Mouse (Mus musculus) mouse embryonic stem cell (cell line): ENCODE results near the gene Fam207a.

Experiments
- in situ Hi-C, 2 experiments: fragments of 300-500 bp; cut with MboI; formaldehyde crosslinking; loops; 1 replicate in 1 of 2; 3 replicates in 1 of 2; pipeline ENCODE4 v1.14.3; 2019 to 2020; ENCODE audit warnings: low sequenced_read_pairs in 2 of 2, low pct_unique_long_range_greater_than_20kb in 1 of 2, mixed read lengths in 1 of 2; ENCODE audit not compliant: unreplicated experiment in 1 of 2

The Fam207a gene

GRCm38 (mm10) chr10:77536727-77537126 is 21.1 kb upstream of the Fam207a start:
- in situ Hi-C loops, result no loop called here

GRCm38 (mm10) chr10:77532020-77532413 is 16.4 kb upstream of the Fam207a start:
- in situ Hi-C loops, result no loop called here

- in situ Hi-C loops, result no loop called here
Observed at GRCm38 (mm10) chr10:77531026-77532019, 15.7 kb upstream of the Fam207a start.

- in situ Hi-C loops, result no loop called here
Observed at GRCm38 (mm10) chr10:77530140-77530539, 14.6 kb upstream of the Fam207a start, which contains the start of gene Itgb2. Gene Itgb2 (plus strand): TSS chr10:77530252.

GRCm38 (mm10) chr10:77528634-77529033 is 13.0 kb upstream of the Fam207a start:
- in situ Hi-C loops, result no loop called here

GRCm38 (mm10) chr10:77526488-77526887 is 10.9 kb upstream of the Fam207a start:
- in situ Hi-C loops, result no loop called here

- in situ Hi-C loops, result no loop called here
Observed at GRCm38 (mm10) chr10:77523321-77523720, 7.7 kb upstream of the Fam207a start.

- in situ Hi-C loops, result no loop called here
Observed at GRCm38 (mm10) chr10:77522746-77523145, 7.2 kb upstream of the Fam207a start.

GRCm38 (mm10) chr10:77522021-77522731 is 6.6 kb upstream of the Fam207a start:
- in situ Hi-C loops, result no loop called here

GRCm38 (mm10) chr10:77520497-77520896 is 4.9 kb upstream of the Fam207a start:
- in situ Hi-C loops, result no loop called here

- in situ Hi-C loops, result loop anchor here in 1 of 2 experiments (10.0 kb wide), 1 partner anchor 234 kb away; no protein-coding TSS in a partner anchor
Observed at GRCm38 (mm10) chr10:77519191-77519590, 3.6 kb upstream of the Fam207a start.

- in situ Hi-C loops, result loop anchor here in 1 of 2 experiments (10.0 kb wide), 1 partner anchor 233 kb away; no protein-coding TSS in a partner anchor
Observed at GRCm38 (mm10) chr10:77517801-77518200, 2.2 kb upstream of the Fam207a start.

GRCm38 (mm10) chr10:77517066-77517620 is 1.6 kb upstream of the Fam207a start:
- in situ Hi-C loops, result loop anchor here in 1 of 2 experiments (10.0 kb wide), 1 partner anchor 232 kb away; no protein-coding TSS in a partner anchor

- in situ Hi-C loops, result loop anchor here in 1 of 2 experiments (10.0 kb wide), 1 partner anchor 232 kb away; no protein-coding TSS in a partner anchor
Observed at GRCm38 (mm10) chr10:77516379-77516951, 880 bp upstream of the Fam207a start.

- in situ Hi-C loops, result loop anchor here in 1 of 2 experiments (10.0 kb wide), 1 partner anchor 226 kb away; no protein-coding TSS in a partner anchor
Observed at GRCm38 (mm10) chr10:77510225-77510982, 5.2 kb downstream of the Fam207a start.

- in situ Hi-C loops, result loop anchor here in 1 of 2 experiments (10.0 kb wide), 1 partner anchor 225 kb away; no protein-coding TSS in a partner anchor
Observed at GRCm38 (mm10) chr10:77509403-77510187, 6.0 kb downstream of the Fam207a start.

- in situ Hi-C loops, result no loop called here
Observed at GRCm38 (mm10) chr10:77508744-77509143, 6.8 kb downstream of the Fam207a start.
